Mouse (Mus musculus) cerebellum, adult (tissue): Measurements from ENCODE around the gene Dhx35.

Experiments used
- ATAC-seq: cut with Nextera tagmentation; 2 replicates; pipeline ENCODE4 v1.9.2; 2017; ENCODE audit warnings: mild to moderate bottlenecking, moderate library complexity, mixed read lengths; ENCODE audit not compliant: insufficient number of reproducible peaks, low FRiP score, low TSS enrichment

The Dhx35 gene

GRCm38 (mm10) chr2:158800788-158801187 is 6.2 kb downstream of the Dhx35 start:
- ATAC-seq: no peak

- no peak for ATAC-seq
Measured at GRCm38 (mm10) chr2:158803575-158803974, 9.0 kb downstream of the Dhx35 start.

- no peak for ATAC-seq
Measured at GRCm38 (mm10) chr2:158815686-158816085, 21.1 kb downstream of the Dhx35 start.

- ATAC-seq: no peak
Measured at GRCm38 (mm10) chr2:158816239-158816638, 21.6 kb downstream of the Dhx35 start.

GRCm38 (mm10) chr2:158817708-158818107 is 23.1 kb downstream of the Dhx35 start:
- ATAC-seq: no peak

- no peak for ATAC-seq
Measured at GRCm38 (mm10) chr2:158828124-158828523, 33.5 kb downstream of the Dhx35 start.

GRCm38 (mm10) chr2:158829746-158830145 is 35.1 kb downstream of the Dhx35 start:
- no peak for ATAC-seq

GRCm38 (mm10) chr2:158833221-158833620 is 38.6 kb downstream of the Dhx35 start:
- no peak for ATAC-seq

GRCm38 (mm10) chr2:158833645-158834044 is 39.0 kb downstream of the Dhx35 start:
- ATAC-seq: no peak

GRCm38 (mm10) chr2:158843287-158843686 is 48.7 kb downstream of the Dhx35 start:
- ATAC-seq: no peak

- no peak for ATAC-seq
Measured at GRCm38 (mm10) chr2:158845031-158845430, 50.4 kb downstream of the Dhx35 start.

GRCm38 (mm10) chr2:158846208-158846607 is 51.6 kb downstream of the Dhx35 start:
- no peak for ATAC-seq

- ATAC-seq: no peak
Measured at GRCm38 (mm10) chr2:158847991-158848390, 53.4 kb downstream of the Dhx35 start.

- no peak for ATAC-seq
Measured at GRCm38 (mm10) chr2:158849416-158849815, 54.8 kb downstream of the Dhx35 start.

GRCm38 (mm10) chr2:158852579-158852978 is 58.0 kb downstream of the Dhx35 start:
- no peak for ATAC-seq

- no peak for ATAC-seq
Measured at GRCm38 (mm10) chr2:158856896-158857499, 62.4 kb downstream of the Dhx35 start.

- ATAC-seq: no peak
Measured at GRCm38 (mm10) chr2:158857579-158857978, 63.0 kb downstream of the Dhx35 start.

GRCm38 (mm10) chr2:158861115-158861514 is 66.5 kb downstream of the Dhx35 start:
- no peak for ATAC-seq

GRCm38 (mm10) chr2:158863341-158864125 is 68.9 kb downstream of the Dhx35 start:
- no peak for ATAC-seq

- no peak for ATAC-seq
Measured at GRCm38 (mm10) chr2:158864126-158864458, 69.5 kb downstream of the Dhx35 start.

- no peak for ATAC-seq
Measured at GRCm38 (mm10) chr2:158865358-158865757, 70.8 kb downstream of the Dhx35 start.

- ATAC-seq: no peak
Measured at GRCm38 (mm10) chr2:158886571-158886970, 92.0 kb downstream of the Dhx35 start.
